Mouse (Mus musculus) mammary gland, adult 2 months (tissue): Measurements from ENCODE around the gene Serpinb6d. TPM values are rescaled to one million over a fixed set of nuclear protein-coding genes. Genes with fewer than 3 reads are reported as not detected.

Experiments used
- polyA plus RNA-seq: library from polyadenylated mRNA; depleted of rRNA; stranded (reverse); fragments of >200 nt; gene quantifications from 2 replicates; pipeline ENCODE4 v1.2.3, GENCODE M21; 2012; ENCODE audit warnings: low replicate concordance; rRNA removed

Serpinb6d gene
- not detected in 2 replicates for polyA plus RNA-seq

GRCm38 (mm10) chr13:33661105-33661504, at the start of gene Serpinb6d:
Gene Serpinb6d (plus strand): TSS chr13:33661405.

Other genes with a start within 250 kb of the Serpinb6d start
- not detected in 2 replicates for gene Serpinb9g, start 176.6 kb upstream of the Serpinb6d start, polyA plus RNA-seq
- 0.80 TPM in 1 of 2 replicates, not detected in the other for gene Serpinb6e, start 182.0 kb downstream of the Serpinb6d start, polyA plus RNA-seq
- not detected in 2 replicates for gene Serpinb6c, start 244.3 kb downstream of the Serpinb6d start, polyA plus RNA-seq